Mouse (Mus musculus) monocyte, adult 2 months (primary cell): ENCODE data around the gene Itgae.

Experiments used
- DNase-seq, 2 experiments: peaks; one replicate each; pipeline ENCODE4 v3.0.0; 2022; ENCODE audit warnings: low spot score in 2 of 2, low read depth in 1 of 2

Itgae gene

DNA sequence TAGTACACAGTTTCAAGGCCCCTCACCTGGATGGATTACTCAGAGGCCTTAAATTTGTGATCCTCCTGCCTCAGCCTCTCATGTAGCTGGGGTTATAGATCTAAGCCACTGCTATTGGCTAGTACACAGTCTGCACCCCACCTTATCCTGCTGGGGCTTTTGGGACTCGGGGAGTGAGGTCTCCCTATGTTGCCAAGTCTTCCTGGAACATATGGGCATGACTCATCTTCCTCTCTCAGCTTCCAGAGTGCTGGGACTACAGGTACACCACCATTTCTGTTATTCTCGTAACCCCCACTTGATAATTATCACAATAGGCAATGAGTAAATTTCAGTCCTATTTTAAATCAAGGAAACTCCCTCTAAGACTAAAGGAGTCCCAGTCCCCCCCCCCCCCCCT is 104.1 kb downstream of the Itgae start:
- DNase-seq, result no peak
